Mouse (Mus musculus) ovary, postnatal 10 days (tissue): ENCODE data around the gene Ppil3.

Source experiments
- DNase-seq: peaks from one replicate; pipeline ENCODE4 v3.0.0; 2022; ENCODE audit warnings: low spot score

The Ppil3 gene

DNA sequence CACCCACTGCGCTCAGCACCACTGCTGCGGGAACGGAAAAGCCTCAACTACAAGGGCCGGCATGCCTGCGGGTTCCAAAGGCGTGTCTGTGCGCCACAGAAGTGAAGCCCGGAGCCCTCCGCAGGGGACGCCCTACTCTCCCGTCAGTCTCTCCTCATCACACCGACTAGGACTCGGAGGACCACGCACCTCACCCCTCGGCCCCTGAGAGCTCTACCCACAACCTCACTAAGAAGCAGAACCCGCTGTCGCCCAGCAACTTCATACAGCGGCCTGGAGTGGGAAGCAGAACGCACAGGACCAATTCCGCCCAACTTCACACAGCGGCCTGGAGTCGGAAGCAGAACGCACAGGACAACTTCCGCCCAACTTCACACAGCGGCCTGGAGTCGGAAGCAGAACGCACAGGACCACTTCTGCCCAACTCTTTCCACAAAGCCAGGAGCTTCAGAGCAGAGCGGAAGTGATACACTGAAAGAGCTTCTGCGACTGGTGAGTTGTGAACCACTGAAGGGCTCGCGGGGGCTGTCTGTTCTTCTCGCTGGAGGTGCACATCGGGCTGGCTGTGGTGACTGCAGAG, at the start of gene Ppil3, which contains the start of gene Nif3l1:
TSS of gene Ppil3 (minus strand) at position 344 of the 580 bp plus-strand sequence.
TSS of gene Nif3l1 (plus strand) at position 9 of the 580 bp plus-strand sequence.
- peak; percentile 74 for DNase-seq

DNA sequence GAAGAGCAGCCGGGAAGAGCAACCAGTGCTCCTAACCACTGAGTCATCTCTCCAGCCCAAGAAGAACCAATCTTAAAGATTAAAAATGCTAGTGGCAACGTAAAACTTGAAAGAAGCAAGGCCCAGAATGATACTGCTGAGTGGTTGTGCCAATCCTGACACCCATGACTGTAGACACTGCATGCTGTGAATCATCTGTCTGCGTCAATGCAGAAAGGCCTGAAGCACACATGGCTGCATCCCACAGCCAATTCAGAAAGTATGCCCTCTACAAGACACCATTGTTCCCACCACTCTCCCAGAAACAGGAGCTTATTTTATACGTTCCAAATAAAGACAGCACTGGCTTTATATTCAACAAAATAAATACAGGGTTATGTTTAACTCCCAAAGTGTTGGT, 37.4 kb upstream of the Ppil3 start:
- DNase-seq, result no peak

DNA sequence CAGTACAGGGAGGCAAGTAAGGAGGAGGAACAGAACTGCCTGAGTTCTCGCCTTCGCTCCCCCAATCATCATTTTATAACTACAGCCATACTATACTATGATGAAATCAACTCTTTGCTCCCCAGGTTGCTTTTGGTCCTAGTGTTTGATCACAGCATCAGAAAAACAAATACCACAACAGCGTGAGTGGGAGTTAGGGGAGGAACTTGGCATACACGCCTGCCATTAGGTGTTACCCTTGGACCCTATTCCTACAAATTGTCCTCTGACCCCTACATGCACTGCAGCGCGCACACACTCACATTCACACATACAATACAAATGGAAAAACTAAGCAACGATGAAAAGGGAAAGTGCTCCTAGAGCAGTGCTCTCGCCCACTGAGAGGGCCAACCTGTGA, 30.4 kb upstream of the Ppil3 start:
- DNase-seq, result no peak

- DNase-seq, result no peak
Observed at GRCm38 (mm10) chr1:58465561-58465960, 20.3 kb upstream of the Ppil3 start.

DNA sequence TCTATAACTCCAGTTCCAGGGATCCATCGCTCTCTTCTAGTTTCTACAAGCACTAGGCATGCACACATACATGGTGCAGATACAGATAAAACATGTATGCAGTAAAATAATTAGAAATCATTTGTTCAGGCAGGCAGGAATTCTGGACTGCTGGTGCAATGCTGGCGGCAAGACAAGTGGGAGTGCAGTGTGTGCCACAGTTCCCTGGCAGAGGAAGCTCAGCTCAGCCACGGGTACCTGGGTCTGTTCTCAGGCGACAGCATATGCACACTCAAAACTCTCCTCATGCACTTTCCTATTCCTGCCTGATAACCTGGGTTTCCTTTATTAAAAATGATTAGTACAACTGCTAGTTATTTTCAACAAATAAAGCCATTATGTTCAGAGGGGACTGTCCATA, 19.8 kb upstream of the Ppil3 start:
- no peak for DNase-seq

DNA sequence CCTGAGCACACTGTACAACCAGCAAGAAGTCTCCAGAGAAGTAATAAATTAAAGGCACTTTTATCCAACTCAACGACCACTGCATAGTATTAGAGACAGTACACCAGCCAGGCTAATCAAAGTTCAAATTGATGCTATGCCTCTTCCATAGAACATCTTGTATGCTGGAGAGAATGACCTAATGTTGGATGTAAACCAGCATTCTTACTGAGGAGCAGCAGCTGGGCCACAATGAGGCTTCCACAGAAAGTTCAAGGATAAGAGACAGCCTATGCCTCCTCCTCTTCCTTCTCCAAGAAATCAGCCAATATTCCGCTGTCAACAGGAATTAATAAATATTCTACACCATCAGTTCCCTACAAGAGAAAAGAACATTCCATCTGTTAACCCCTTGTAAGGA, 18.6 kb upstream of the Ppil3 start:
- no peak for DNase-seq

DNA sequence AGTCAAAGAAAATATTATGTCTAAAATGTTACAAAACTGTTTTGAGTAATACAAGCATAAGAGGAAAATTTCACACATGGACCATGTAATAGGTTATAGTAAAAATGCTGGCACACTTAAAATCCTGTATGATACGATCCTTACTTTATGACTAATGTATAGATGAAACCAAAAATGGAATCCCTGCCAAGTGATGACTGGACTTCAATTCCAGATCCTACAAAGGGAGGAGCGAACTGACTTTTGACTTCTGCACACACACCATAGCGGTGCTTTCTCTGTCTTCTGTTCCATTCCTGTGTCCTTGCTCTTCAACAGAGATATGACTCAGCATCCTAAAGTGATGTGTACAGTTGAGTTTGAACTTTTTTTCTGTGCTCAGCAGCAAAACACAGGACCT, 15.3 kb upstream of the Ppil3 start:
- no peak for DNase-seq

DNA sequence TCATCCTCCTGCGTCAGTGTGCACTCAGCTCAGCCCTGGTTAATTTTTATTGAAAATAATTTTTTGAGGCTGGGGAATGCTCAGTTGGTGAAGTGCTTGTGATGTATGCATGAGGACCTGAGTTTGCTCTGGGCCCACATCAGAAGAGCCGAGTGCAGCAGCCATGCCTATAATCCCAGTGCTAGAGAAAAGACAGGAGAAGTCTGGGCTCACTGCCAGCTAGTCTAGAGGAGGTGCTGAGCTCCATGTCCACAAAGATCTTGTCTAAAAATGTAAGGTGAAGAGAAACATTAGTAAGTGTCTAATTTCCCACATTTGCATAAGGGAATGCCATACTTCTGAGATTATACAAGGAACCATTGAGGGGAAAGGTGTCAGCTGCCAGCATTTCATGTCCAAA, 13.6 kb upstream of the Ppil3 start:
- DNase-seq, result no peak

DNA sequence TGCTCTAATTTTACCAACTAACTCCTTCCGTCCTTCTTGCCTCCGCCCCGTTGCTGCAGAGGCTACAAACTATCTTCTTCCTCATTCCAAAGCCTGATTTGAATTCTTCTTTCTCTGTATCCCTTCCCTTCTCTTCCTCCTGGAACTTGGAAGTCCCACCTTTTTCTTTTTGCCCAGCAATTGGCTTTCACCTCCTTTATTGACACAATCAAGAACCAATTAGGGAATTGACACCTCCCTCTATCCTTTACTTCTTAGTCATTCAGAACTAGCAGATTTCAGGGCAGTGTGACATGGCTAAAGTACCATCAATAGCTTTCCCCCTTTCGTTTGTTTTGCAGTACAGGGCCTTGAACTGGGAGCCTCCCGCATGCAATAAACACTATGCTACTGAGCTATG, 12.9 kb upstream of the Ppil3 start:
- no peak for DNase-seq

GRCm38 (mm10) chr1:58454316-58454715, 9.0 kb upstream of the Ppil3 start:
- DNase-seq, result no peak

DNA sequence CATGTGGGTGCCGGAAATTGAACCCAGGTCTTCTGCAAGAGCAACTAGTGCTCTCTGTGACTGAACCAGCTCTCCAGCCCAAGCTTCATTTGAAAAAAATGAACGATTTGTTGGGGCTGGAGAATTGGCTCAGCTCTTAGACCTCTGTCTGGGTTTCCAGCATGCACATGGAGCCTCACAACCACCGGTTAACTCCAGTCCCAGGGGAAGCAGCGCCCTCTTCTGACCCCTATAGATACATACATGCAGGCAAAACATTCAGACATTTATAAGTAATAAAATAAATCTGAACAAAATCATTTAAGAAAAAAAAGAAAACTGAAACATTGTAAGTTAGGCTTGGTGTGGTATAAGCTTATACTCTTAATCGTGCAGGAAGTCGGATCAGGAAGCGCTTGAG, 3.1 kb upstream of the Ppil3 start:
- DNase-seq, result no peak

DNA sequence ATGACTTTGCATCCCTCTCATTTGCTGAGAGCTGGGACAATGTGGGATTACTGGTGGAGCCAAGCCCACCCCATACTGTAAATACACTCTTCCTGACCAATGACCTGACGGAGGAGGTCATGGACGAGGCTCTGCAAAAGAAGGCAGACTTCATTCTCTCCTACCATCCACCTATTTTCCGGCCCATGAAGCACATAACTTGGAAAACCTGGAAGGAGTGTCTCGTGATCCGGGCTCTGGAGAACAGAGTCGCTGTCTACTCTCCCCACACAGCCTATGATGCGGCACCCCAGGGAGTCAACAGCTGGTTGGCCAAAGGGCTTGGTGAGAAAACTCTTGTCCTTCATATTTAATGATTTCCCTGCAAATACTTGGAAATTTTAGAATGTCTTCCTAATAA, 2.5 kb upstream of the Ppil3 start:
- DNase-seq, result no peak

- no peak for DNase-seq
Observed at GRCm38 (mm10) chr1:58445861-58446260, 575 bp upstream of the Ppil3 start.

DNA sequence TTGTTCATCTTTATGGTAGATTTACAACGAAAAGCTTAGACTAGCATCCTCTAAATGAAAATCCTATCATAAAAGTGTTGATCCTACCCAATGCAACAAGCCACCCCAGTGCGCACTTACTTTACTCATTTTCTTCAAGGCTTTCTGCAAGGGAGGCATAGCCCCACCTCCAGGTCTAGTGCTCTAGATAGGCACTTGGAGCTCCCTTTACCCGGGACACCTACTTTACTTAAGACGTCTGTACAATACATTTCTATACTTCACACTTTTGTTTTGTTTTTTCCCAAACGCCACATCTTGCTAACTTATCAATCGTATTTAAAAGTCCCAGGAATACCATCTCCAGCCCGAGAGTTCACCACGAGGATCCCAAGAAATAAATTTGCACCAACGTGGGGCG, 595 bp downstream of the Ppil3 start:
- DNase-seq, result no peak

DNA sequence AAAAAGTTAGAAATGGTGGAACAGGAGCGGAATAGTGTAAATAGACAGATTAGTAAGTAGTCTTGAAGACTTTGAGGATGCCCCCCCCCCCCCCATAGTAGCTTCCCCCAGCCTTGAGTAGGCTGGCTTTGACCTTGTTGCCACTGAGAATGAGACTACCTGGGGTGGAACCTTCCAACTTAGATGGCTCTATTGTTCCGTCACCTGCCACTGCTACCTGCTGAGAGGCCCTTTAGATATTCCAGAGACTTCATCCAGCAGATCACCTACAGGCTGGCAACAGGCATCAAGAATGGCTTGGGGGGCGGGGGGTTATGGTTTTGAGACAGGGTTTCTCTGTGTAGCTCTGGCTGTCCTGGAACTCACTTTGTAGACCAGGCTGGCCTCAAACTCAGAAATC, 20.7 kb downstream of the Ppil3 start:
- no peak for DNase-seq

DNA sequence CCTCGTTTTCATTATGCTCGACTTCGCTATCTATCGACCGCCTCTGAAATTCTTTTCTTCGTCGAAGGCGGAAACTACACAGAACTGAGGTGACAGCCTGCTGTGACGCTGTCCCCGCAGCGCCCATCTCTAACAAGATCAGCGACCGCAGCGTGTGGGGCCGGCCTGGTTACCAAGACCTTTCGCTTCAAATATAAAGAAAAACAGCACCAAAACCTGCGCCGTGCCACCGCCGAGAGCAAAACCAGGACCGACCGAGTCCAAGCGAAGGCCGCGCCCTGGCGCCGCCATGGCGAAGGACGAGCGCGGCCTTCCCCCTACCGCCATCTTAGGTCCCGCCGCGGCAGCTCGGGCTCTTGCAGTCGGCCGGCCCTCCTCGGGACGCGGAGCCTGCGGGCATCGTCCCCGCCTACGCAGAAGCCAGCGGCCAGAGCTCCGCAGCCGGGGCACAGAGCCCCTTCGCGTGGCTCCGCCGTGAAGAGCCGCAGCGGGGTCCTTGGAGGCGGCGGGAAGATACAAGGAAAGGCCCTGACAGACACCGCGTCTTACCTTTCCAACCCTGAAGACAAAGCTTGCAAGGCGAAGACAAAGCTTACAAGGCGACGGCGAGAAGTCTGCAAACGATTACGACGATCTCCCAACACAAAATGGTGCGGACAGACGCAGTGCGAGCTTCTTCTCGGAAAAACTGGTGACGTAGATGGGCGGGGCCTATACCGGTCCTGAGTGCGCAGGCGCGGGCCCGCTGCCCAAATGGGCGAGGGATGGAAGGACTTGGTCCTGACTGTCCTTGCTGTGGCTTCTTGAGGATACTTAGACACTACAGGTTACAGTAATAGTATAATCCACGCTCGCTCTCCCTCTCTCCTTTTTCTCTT, 21.7 kb downstream of the Ppil3 start, which contains the start of gene Clk1:
TSS of gene Clk1 (minus strand) at position 696 of the 878 bp plus-strand sequence.
- peak; percentile 99 for DNase-seq

DNA sequence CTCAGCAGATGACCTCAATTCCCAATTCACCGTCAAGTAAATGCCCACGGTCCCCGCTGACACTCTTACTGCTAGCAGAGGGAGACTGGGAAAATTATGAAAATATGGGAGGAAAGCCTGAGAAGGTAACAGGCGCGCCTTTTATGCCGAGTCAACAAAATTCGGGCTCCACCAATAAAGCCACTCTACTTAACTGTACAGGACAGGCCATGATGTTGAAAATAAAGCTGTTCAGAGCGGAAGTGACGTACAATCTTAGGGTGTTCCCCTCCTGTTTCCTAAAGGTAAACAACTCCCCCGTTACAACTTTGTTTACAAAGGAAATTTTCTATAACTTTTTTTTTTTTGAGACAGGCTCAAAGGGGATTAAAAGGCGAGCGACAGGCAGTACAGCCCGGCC, 22.4 kb downstream of the Ppil3 start:
- no peak for DNase-seq

- no peak for DNase-seq
Observed at GRCm38 (mm10) chr1:58420961-58421360, 24.3 kb downstream of the Ppil3 start.

- DNase-seq, result no peak
Observed at GRCm38 (mm10) chr1:58420032-58420431, 25.3 kb downstream of the Ppil3 start.

GRCm38 (mm10) chr1:58416048-58416447, 29.2 kb downstream of the Ppil3 start:
- DNase-seq, result no peak

- no peak for DNase-seq
Observed at GRCm38 (mm10) chr1:58415442-58415841, 29.8 kb downstream of the Ppil3 start.

GRCm38 (mm10) chr1:58410776-58411175, 34.5 kb downstream of the Ppil3 start:
- no peak for DNase-seq

GRCm38 (mm10) chr1:58410198-58410588, 35.1 kb downstream of the Ppil3 start:
- DNase-seq, result no peak
